Mouse (Mus musculus) heart, embryonic 13.5 days (tissue): ENCODE measurements around the gene Coa6. TPM values are rescaled to one million over a fixed set of nuclear protein-coding genes. Genes with fewer than 3 reads are reported as not detected.
A peak's percentile ranks its signal among the peaks of the same experiment; 100 is the strongest.

ENCODE experiments used
- ATAC-seq: fragments of 200-750 bp; cut with Nextera tagmentation; 2 replicates; pipeline ENCODE4 v1.8.0; 2017; ENCODE audit warnings: moderate TSS enrichment; ENCODE audit not compliant: insufficient number of reproducible peaks, low FRiP score, low TSS enrichment; ENCODE audit errors: extremely low read depth
- H3K27ac ChIP-seq: fragments of 300-500 bp; sonication (generic); replicated peaks from 2 replicates; pipeline ENCODE4 v1.5.1; 2015; ENCODE audit warnings: moderate library complexity, mild to moderate bottlenecking, inconsistent platforms
- H3K27me3 ChIP-seq: fragments of 300-500 bp; sonication (generic); replicated peaks from 2 replicates; pipeline ENCODE4 v1.6.1; 2015; ENCODE audit warnings: mild to moderate bottlenecking, inconsistent platforms
- H3K36me3 ChIP-seq: fragments of 300-500 bp; sonication (generic); 2 replicates; pipeline ENCODE4 v1.6.1; 2015; ENCODE audit warnings: mild to moderate bottlenecking, inconsistent platforms
- H3K4me1 ChIP-seq: fragments of 300-500 bp; sonication (generic); 2 replicates; pipeline ENCODE4 v1.6.1; 2015; ENCODE audit warnings: inconsistent platforms
- H3K4me2 ChIP-seq: fragments of 300-500 bp; sonication (generic); 2 replicates; pipeline ENCODE4 v1.6.1; 2015; ENCODE audit warnings: inconsistent platforms, mild to moderate bottlenecking, moderate library complexity
- H3K4me3 ChIP-seq: fragments of 300-500 bp; sonication (generic); 2 replicates; pipeline ENCODE4 v1.5.1; 2015; ENCODE audit warnings: moderate library complexity, mild to moderate bottlenecking, inconsistent platforms
- H3K9ac ChIP-seq: fragments of 300-500 bp; sonication (generic); 2 replicates; pipeline ENCODE4 v1.6.1; 2015; ENCODE audit warnings: inconsistent platforms, mild to moderate bottlenecking, moderate library complexity
- H3K9me3 ChIP-seq: fragments of 300-500 bp; sonication (generic); 2 replicates; pipeline ENCODE4 v1.6.1; 2016; ENCODE audit warnings: inconsistent platforms
- WGBS: fragments of 180-500 bp; shearing (Covaris S2); methylation state at CpG from one replicate; pipeline ENCODE4 v1.1.7; 2015; ENCODE audit warnings: mixed read lengths; 5-methylcytosine and 5-hydroxymethylcytosine counted together
- polyA plus RNA-seq: library from polyadenylated mRNA; unstranded; fragments of >200 nt; fragmentation: Nextera tagmentation; extraction: Ambion mirVana; gene quantifications from 2 replicates; pipeline ENCODE4 v1.2.1, GENCODE M21; 2015

The Coa6 gene
- polyA plus RNA-seq, 1 experiment from 2014 or later, result 47.9 TPM

DNA sequence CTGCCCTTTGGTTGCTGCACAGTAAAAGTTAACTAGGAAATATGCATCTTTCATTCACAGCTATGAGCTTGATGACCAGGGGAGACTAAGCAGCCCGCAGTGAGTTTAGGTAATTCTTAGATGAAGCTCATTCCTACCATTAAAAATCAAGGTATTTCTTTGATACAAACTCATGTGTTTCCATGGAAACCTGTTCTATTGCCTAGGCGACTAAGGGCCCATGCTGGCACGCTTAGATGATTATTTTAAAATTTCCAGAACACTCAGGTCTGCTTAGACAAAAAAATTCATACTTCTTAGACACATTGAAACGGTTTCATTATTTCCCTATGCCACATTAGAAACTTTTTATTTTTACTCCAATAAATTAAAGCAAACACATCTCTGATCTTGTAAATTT lies 17.3 kb upstream of the Coa6 start:
- Histone ChIP-seq H3K4me2 (no peak overlapping the region), H3K27ac (no peak overlapping the region), H3K4me1 (no peaks in the 10 kb centered on the region), H3K36me3 (no peaks in the 10 kb centered on the region), H3K4me3 (no peak overlapping the region), H3K9me3 (peaks cover 6% of the 10 kb centered on the region; the same call in 1 of the 2 replicates), H3K27me3 (peaks cover 14% of the 10 kb centered on the region; the same call in 1 of the 2 replicates), H3K9ac (no peak overlapping the region)
- ATAC-seq, result no peak
- WGBS, result 61% methylated on average over 4 of the region's 4 CpGs

DNA sequence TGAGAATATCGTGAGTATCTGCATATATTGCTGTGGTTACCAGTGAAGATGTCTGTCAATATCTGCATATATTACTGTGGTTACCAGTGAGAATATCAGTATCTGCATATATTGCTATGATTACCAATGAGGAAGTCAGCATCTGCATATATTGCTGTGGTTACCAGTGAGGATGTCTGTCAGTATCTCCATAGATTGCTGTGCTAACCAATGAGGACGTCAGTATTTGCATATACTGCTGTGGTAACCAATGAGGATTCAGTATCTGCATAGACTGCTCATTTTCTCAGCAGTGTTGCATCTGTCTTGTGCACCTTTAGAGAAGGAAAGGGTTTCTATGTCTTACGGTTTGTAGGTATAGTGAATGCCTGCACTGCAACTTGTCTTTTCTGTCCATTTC lies 1.5 kb upstream of the Coa6 start:
- ATAC-seq, result no peak
- no peak overlapping the region for H3K4me2 ChIP-seq
- 76% methylated on average over 3 of the region's 3 CpGs for WGBS
- H3K4me3 ChIP-seq, result no peak overlapping the region
- H3K9me3 ChIP-seq, result no peaks in the 10 kb centered on the region
- H3K36me3 ChIP-seq, result peaks cover 20% of the 10 kb centered on the region
- no peaks in the 10 kb centered on the region for H3K27me3 ChIP-seq
- H3K4me1 ChIP-seq, result peaks cover 19% of the 10 kb centered on the region
- H3K9ac ChIP-seq, result no peak overlapping the region
- H3K27ac ChIP-seq, result no peak overlapping the region

DNA sequence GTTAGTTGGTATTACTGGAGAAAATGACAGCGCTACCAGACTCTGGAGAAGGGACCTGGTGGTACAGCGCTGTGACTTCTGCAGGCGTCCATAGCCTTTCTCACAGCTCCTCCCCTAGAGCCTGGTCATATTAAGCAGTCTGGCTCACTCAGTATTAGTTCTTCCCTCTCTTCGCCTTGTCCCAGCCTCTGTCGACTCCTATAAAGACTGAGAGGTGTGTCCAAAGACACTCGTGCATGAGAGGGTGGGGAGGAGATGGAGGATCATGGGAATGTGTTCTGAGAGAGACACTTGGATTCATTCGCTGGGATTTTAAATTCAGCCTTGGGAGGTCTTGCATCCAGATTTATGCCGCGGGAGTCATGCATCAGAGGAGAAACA lies 595 bp downstream of the Coa6 start:
- H3K9me3 ChIP-seq, result no peaks in the 10 kb centered on the region

DNA sequence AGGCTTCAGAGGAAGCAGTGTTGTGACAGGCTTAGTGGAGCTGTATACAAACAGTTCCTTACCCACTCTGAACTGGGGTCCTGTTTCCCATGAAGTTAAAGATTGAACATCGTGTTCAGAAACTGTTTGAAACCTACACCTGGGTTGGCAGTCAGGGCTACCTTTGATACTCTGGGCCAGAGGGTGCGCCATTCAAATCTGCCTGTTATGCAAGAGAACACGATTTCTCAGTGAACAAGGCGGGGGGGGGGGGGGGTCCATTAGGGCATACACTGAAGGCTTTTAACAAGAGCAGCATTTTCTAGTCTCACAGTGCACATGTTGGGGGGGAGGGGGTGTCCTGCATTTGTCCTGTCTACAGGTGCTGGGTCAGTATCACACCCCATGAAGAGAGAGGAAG lies 1.8 kb downstream of the Coa6 start:
- Histone ChIP-seq H3K36me3 (peaks cover 53% of the 10 kb centered on the region), H3K27me3 (no peaks in the 10 kb centered on the region), H3K9ac (0 out of 2 replicates have a peak overlapping the region, but pooled peaks have one; percentile 95), H3K4me2 (0 out of 2 replicates have a peak overlapping the region, but pooled peaks have one; percentile 91), H3K27ac (no peak overlapping the region), H3K9me3 (no peaks in the 10 kb centered on the region), H3K4me3 (no peak overlapping the region), H3K4me1 (peaks cover 19% of the 10 kb centered on the region)
- ATAC-seq, result no peak
- 78% methylated on average over 4 of the region's 4 CpGs for WGBS

More for the DNA sequence above, 595 bp downstream of the Coa6 start:
- H3K9ac ChIP-seq, result peak overlapping the region; percentile 95
- H3K27me3 ChIP-seq, result no peaks in the 10 kb centered on the region
- peak overlapping the region; percentile 88 for H3K4me3 ChIP-seq
- peaks cover 41% of the 10 kb centered on the region for H3K36me3 ChIP-seq
- H3K27ac ChIP-seq, result peak overlapping the region; percentile 70
- peaks cover 19% of the 10 kb centered on the region for H3K4me1 ChIP-seq
- 9% methylated on average over 9 of the region's 9 CpGs for WGBS
- H3K4me2 ChIP-seq, result peak overlapping the region; percentile 91
- ATAC-seq, result 0 out of 2 replicates have a peak, but pooled peaks have one; percentile 2

DNA sequence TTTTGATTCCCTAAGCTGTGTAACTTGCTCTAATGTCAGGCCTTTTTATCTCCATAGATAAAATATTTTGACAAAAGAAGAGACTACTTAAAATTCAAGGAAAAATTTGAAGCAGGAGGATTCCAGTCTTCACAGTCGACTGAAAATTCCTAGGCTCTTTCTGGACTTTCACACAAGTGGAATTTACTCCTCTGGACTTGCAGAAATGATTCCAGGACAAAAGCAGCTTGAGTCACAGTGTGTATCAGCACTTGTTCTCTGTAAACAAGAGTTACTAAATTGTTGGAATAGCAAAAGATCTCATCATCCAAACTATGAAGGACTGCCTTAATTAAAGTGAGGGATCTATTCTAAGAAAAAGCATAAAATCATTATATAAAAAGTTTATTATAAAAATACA lies 2.6 kb downstream of the Coa6 start:
- no peaks in the 10 kb centered on the region for H3K9me3 ChIP-seq
- no peak for ATAC-seq
- H3K9ac ChIP-seq, result no peak overlapping the region
- WGBS, result 78% methylated on average over 1 of the region's 1 CpGs
- peaks cover 19% of the 10 kb centered on the region for H3K4me1 ChIP-seq
- H3K27ac ChIP-seq, result no peak overlapping the region
- no peak overlapping the region for H3K4me2 ChIP-seq
- no peaks in the 10 kb centered on the region for H3K27me3 ChIP-seq
- peaks cover 61% of the 10 kb centered on the region for H3K36me3 ChIP-seq
- H3K4me3 ChIP-seq, result no peak overlapping the region

DNA sequence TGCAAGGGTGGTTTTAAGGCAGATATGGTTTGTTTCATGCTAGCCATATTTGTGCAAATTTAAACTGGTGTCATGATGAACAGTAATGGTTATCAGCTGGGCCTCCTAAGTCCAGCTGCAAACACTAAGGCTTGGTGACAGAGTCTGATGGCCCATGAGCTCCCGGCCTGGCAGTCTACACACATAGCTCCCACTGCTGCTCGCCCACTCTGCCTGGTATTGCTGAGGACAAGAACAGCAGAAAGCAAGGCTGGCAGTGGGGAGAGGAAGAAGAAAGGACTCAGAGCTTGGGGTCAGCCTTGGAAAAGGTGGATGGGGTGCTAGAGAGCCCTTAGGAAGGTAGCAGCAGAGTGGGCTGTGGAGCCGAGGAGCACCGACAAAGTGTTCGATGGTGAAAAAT lies 7.3 kb downstream of the Coa6 start:
- H3K9me3 ChIP-seq, result no peaks in the 10 kb centered on the region
- H3K4me2 ChIP-seq, result no peak overlapping the region
- H3K4me3 ChIP-seq, result no peak overlapping the region
- ATAC-seq, result no peak
- no peak overlapping the region for H3K27ac ChIP-seq
- no peaks in the 10 kb centered on the region for H3K4me1 ChIP-seq
- no peak overlapping the region for H3K9ac ChIP-seq
- WGBS, result 82% methylated on average over 5 of the region's 5 CpGs
- no peaks in the 10 kb centered on the region for H3K27me3 ChIP-seq
- peaks cover 85% of the 10 kb centered on the region for H3K36me3 ChIP-seq

DNA sequence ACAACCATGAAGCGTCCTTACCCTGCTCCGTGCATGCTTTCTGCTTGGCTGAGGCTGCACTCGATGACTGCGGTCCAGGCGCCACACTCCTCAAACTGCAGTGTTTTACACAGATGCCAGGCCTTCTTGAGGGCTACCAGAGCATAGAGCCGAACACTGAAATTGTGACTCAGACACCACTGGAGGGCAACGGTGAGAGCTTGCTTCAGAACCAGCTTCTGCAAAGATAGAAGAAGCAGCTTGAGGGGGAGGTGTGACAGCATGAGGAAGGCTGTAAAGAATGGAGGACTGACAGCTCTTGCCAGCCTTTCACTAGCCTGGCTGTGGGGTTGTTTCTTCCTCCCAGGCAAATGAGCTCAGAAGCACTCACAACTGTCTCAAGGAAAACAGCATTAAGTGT lies 11.5 kb downstream of the Coa6 start:
- Histone ChIP-seq H3K27ac (no peak overlapping the region), H3K9ac (no peak overlapping the region), H3K4me3 (no peak overlapping the region), H3K36me3 (peaks cover 84% of the 10 kb centered on the region), H3K4me2 (no peak overlapping the region), H3K9me3 (no peaks in the 10 kb centered on the region), H3K27me3 (no peaks in the 10 kb centered on the region), H3K4me1 (no peaks in the 10 kb centered on the region)
- ATAC-seq, result no peak
- WGBS, result 75% methylated on average over 7 of the region's 7 CpGs

DNA sequence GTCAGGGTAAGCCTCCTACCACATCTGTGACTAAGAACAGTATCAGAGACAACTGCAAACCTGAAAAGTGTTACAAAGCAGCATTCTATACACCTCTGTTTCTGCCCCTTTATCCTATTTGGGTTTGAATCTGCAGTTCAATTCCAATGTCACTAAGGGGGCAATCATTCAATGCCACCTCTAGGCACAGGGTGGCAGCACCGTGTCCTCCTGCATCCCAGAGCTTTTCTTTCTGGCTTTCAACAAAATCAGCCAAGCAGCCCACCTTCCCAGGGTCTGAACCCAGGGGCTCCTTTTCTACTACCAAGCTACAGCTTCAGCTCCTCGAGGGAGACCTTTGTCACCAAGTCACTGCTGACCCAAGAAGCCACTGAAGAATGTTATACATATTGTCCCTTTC lies 16.6 kb downstream of the Coa6 start:
- H3K36me3 ChIP-seq, result peaks cover 71% of the 10 kb centered on the region
- H3K4me2 ChIP-seq, result no peak overlapping the region
- no peak overlapping the region for H3K27ac ChIP-seq
- H3K4me3 ChIP-seq, result no peak overlapping the region
- H3K9me3 ChIP-seq, result no peaks in the 10 kb centered on the region
- no peak for ATAC-seq
- H3K9ac ChIP-seq, result no peak overlapping the region
- H3K4me1 ChIP-seq, result no peaks in the 10 kb centered on the region
- 62% methylated on average over 2 of the region's 2 CpGs for WGBS
- no peaks in the 10 kb centered on the region for H3K27me3 ChIP-seq

DNA sequence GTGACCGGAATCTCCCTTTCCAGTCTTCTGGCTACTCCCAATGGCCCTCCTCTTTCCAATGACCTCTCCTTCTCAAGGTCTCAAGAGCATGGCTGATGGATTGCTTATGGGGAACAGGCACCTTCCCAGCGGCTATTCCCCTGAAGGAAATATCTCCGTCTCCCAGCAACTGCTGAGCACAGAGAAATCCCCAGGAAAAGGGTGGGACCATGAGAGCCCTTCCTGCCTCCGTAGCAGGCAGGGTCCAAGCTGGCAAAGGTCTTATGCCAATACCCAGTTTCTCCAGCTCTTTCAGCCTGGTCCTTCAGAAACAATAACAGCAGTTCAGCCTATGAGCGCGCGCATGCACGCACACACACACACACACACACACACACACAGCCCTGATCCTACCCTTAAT lies 28.8 kb downstream of the Coa6 start:
- no peaks in the 10 kb centered on the region for H3K9me3 ChIP-seq
- H3K4me1 ChIP-seq, result no peaks in the 10 kb centered on the region
- peak; percentile 14; the same call in 1 of the 2 replicates for ATAC-seq
- H3K36me3 ChIP-seq, result peaks cover 96% of the 10 kb centered on the region
- no peak overlapping the region for H3K4me2 ChIP-seq
- no peak overlapping the region for H3K9ac ChIP-seq
- no peak overlapping the region for H3K27ac ChIP-seq
- no peak overlapping the region for H3K4me3 ChIP-seq
- 84% methylated on average over 8 of the region's 8 CpGs for WGBS
- no peaks in the 10 kb centered on the region for H3K27me3 ChIP-seq

DNA sequence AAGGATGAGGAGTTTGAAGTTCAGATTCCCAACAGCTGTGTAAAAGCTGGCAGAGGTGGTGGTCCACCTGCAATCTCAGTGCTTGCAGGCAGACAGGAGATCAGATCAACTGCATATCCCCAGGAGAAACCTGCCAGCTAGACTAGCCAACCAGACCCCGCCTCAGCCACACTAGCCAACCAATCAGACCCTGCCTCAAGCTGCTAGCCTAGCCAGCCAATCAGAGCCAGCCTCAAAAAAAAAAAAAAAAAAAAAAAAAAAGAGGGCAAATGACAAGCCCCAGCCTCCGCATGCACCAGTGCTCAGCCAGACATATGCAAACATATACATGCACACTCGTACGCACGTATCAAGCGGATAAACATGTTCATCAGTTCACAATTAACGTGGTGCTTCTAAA lies 33.1 kb downstream of the Coa6 start:
- 84% methylated on average over 7 of the region's 7 CpGs for WGBS
- no peak overlapping the region for H3K4me3 ChIP-seq

DNA sequence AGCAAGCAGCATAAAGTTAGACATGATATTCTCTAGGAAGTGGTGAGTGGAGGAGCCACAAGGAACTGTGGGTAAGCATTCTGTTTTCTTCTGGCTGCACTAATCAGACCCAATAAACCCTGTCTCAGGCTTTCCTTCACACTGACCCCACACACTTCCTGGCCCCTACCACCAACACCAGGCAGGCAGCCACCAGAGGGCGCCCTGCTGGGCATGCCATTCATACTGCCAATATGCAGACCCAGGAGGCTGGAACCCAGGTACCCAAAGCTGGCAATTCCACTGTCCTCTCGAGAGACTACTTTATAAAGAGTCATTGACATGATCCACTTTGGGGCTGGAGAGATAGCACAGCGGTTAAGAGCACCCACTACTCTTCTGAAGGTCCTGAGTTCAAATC lies 38.0 kb downstream of the Coa6 start:
- H3K27ac ChIP-seq, result no peak overlapping the region
- H3K4me1 ChIP-seq, result no peaks in the 10 kb centered on the region
- H3K9me3 ChIP-seq, result no peaks in the 10 kb centered on the region
- H3K27me3 ChIP-seq, result no peaks in the 10 kb centered on the region
- H3K4me2 ChIP-seq, result no peak overlapping the region
- peaks cover 78% of the 10 kb centered on the region for H3K36me3 ChIP-seq
- H3K9ac ChIP-seq, result no peak overlapping the region
- WGBS, result 47% methylated on average over 3 of the region's 3 CpGs
- H3K4me3 ChIP-seq, result no peak overlapping the region
- ATAC-seq, result no peak

More for the DNA sequence above, 33.1 kb downstream of the Coa6 start:
- Histone ChIP-seq H3K36me3 (peaks cover 90% of the 10 kb centered on the region), H3K27me3 (no peaks in the 10 kb centered on the region), H3K9me3 (no peaks in the 10 kb centered on the region), H3K4me2 (no peak overlapping the region), H3K4me1 (no peaks in the 10 kb centered on the region), H3K27ac (no peak overlapping the region), H3K9ac (no peak overlapping the region)
- ATAC-seq, result no peak

DNA sequence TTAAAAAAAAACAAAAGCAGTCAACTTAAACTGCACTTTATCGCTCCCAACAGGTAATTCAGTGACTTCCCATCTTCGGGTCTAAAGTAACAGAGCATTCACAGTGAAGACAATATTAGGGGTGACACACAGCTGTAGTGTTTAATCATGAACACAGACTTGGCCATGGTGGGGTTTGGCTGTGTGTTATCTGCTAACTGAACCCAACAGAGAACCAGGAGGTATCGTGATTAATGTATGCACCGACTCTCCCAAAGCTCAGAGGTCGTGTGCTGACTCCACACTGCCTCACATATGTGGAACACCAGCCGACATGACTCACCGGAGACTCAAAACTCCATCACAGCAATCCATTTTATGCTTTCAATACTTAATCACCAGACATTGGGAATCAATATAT lies 39.4 kb downstream of the Coa6 start:
- H3K9me3 ChIP-seq, result no peaks in the 10 kb centered on the region
- H3K4me3 ChIP-seq, result no peak overlapping the region
- peaks cover 70% of the 10 kb centered on the region for H3K36me3 ChIP-seq
- no peak overlapping the region for H3K27ac ChIP-seq
- ATAC-seq, result no peak
- WGBS, result 82% methylated on average over 7 of the region's 7 CpGs
- no peaks in the 10 kb centered on the region for H3K27me3 ChIP-seq
- no peak overlapping the region for H3K4me2 ChIP-seq
- no peaks in the 10 kb centered on the region for H3K4me1 ChIP-seq
- H3K9ac ChIP-seq, result no peak overlapping the region
